Mouse (Mus musculus) midbrain, embryonic 11.5 days (tissue): Measurements from ENCODE around the gene Lcp1. TPM values are rescaled to one million over a fixed set of nuclear protein-coding genes. Genes with fewer than 3 reads are reported as not detected.

Source experiments
- ATAC-seq: fragments of 200-750 bp; cut with Nextera tagmentation; 2 replicates; pipeline ENCODE4 v1.8.0; 2017; ENCODE audit warnings: moderate TSS enrichment, moderate library complexity; ENCODE audit not compliant: low FRiP score
- DNase-seq: peaks from one replicate; pipeline ENCODE4 v3.0.0; 2015; ENCODE audit warnings: low spot score; ENCODE audit errors: missing footprints
- H3K27ac ChIP-seq: fragments of 300-500 bp; sonication (generic); 2 replicates; pipeline ENCODE4 v1.5.1; 2014; ENCODE audit warnings: low read depth, low read length
- H3K27me3 ChIP-seq: fragments of 300-500 bp; sonication (generic); 2 replicates; pipeline ENCODE4 v1.6.1; 2014; ENCODE audit warnings: mild to moderate bottlenecking, low read length, moderate library complexity, mixed read lengths; ENCODE audit not compliant: control insufficient read depth, insufficient read depth
- H3K36me3 ChIP-seq: fragments of 300-500 bp; sonication (generic); 2 replicates; pipeline ENCODE4 v1.6.1; 2014; ENCODE audit warnings: mild to moderate bottlenecking, low read length, moderate library complexity, mixed read lengths; ENCODE audit not compliant: control insufficient read depth, insufficient read depth
- H3K4me1 ChIP-seq: fragments of 300-500 bp; sonication (generic); 2 replicates; pipeline ENCODE4 v1.6.1; 2014; ENCODE audit warnings: low read length; ENCODE audit not compliant: control insufficient read depth, insufficient read depth
- H3K4me2 ChIP-seq: fragments of 300-500 bp; sonication (generic); 2 replicates; pipeline ENCODE4 v1.6.1; 2014; ENCODE audit warnings: mild to moderate bottlenecking, moderate library complexity
- H3K4me3 ChIP-seq: fragments of 300-500 bp; sonication (generic); 2 replicates; pipeline ENCODE4 v1.5.1; 2014; ENCODE audit warnings: low read depth, low read length
- H3K9ac ChIP-seq: fragments of 300-500 bp; sonication (generic); 2 replicates; pipeline ENCODE4 v1.6.1; 2014; ENCODE audit warnings: low read length
- H3K9me3 ChIP-seq: fragments of 300-500 bp; sonication (generic); 2 replicates; pipeline ENCODE4 v1.6.1; 2016; ENCODE audit warnings: low read length; ENCODE audit not compliant: control insufficient read depth
- WGBS: fragments of 180-500 bp; shearing (Covaris S2); extraction: QIAGEN DNeasy Blood & Tissue Kit; methylation state at CpG from one replicate; pipeline ENCODE4 v1.1.7; 2014; 5-methylcytosine and 5-hydroxymethylcytosine counted together
- polyA plus RNA-seq: library from polyadenylated mRNA; unstranded; fragments of >200 nt; fragmentation: Nextera tagmentation; extraction: Ambion mirVana; gene quantifications from 2 replicates; pipeline ENCODE4 v1.2.1, GENCODE M21; 2014

Lcp1 gene
- polyA plus RNA-seq, 1 experiment from 2014 or later = 30.9 TPM

DNA sequence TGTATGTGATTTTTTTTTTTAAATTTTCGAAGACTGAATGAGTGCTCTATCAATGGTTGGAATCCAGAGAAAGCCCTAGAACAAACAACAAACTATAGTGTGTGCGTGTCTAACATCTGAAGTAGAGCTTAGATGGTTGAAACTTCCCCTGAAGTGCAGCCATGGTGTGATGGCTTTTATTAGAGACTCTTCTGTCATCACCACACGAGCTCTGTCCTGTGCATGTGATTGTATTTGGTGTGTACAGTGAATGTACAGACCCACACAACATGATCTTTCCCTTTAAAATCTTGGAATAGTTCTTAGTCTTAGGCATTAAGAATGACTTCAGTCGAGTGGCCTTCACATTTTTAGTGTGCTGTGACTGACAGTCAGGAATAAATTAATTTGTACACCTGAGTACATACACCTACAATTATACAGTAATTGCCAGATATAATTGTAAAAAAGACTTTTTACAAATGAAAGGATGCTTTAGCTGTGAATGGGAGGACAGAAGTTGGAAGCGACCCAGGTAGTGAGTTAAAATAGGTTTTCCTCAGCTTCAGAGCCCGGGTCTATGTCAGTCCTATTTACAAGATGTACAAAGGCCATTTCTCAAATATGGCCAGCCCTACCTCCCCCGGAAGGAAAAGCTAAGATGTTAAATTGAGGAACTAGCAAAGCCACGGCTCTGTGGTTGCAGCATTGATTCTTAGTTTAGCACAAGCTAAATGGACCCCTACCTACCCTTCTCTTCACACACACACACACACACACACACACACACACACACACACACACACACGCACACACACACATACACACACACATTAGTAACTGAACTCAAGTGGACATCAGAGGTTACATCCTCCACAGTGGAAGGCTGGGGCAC, 50.4 kb downstream of the Lcp1 start:
- no peak overlapping the region for H3K27ac ChIP-seq
- no peak for DNase-seq

DNA sequence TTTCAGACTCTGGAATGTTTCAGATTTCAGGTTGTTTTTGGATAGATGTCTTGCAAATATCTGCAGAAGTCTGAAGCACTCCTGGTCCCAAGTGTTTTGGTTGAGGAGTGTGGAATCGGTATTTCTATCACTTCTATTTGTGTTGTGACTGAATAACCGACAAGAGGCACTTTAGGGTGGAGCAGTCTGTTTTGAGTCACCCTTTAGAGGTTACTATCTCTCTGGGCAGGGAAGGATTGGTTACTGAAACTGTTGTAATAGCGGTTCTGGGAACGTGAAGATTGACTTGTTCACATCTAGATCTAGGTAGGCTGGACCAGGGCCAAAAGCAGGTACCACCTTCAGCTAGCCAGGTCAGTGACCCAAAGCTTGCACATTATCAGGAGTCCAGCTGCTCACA, 51.5 kb downstream of the Lcp1 start:
- Histone ChIP-seq H3K4me2 (no peak overlapping the region), H3K27ac (no peak overlapping the region), H3K9ac (no peak overlapping the region), H3K36me3 (no peaks in the 10 kb centered on the region), H3K4me3 (no peak overlapping the region), H3K27me3 (no peaks in the 10 kb centered on the region), H3K9me3 (no peaks in the 10 kb centered on the region), H3K4me1 (no peaks in the 10 kb centered on the region)
- ATAC-seq (no peak), DNase-seq (no peak)
- 86% methylated on average over 4 of the region's 4 CpGs for WGBS

More for the DNA sequence above, 50.4 kb downstream of the Lcp1 start:
- Histone ChIP-seq H3K9me3 (no peaks in the 10 kb centered on the region), H3K4me3 (no peak overlapping the region), H3K9ac (no peak overlapping the region), H3K36me3 (no peaks in the 10 kb centered on the region), H3K4me1 (no peaks in the 10 kb centered on the region), H3K27me3 (no peaks in the 10 kb centered on the region), H3K4me2 (no peak overlapping the region)
- 87% methylated on average over 9 of the region's 9 CpGs for WGBS
- no peak for ATAC-seq

DNA sequence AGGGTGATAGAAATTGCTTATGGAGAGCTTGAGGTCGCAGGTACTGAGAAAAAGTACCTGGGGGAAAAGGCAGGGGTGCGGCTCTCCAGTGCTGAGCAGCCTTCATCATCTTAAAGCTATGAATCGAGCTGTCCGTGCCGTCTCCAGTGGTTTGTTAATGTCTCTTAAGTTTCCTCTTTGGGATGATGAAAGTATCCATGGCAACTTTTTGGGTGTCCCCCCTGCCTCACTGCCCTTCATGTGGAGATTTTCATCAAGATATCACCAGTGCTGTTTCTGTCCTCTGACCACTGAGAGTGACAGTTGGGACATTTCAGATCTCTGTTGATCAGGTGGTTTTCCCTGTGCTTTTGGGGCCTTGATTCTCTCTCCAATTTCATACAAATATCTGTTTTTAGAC, 51.9 kb downstream of the Lcp1 start:
- WGBS = 87% methylated on average over 5 of the region's 5 CpGs
- no peaks in the 10 kb centered on the region for H3K4me1 ChIP-seq

DNA sequence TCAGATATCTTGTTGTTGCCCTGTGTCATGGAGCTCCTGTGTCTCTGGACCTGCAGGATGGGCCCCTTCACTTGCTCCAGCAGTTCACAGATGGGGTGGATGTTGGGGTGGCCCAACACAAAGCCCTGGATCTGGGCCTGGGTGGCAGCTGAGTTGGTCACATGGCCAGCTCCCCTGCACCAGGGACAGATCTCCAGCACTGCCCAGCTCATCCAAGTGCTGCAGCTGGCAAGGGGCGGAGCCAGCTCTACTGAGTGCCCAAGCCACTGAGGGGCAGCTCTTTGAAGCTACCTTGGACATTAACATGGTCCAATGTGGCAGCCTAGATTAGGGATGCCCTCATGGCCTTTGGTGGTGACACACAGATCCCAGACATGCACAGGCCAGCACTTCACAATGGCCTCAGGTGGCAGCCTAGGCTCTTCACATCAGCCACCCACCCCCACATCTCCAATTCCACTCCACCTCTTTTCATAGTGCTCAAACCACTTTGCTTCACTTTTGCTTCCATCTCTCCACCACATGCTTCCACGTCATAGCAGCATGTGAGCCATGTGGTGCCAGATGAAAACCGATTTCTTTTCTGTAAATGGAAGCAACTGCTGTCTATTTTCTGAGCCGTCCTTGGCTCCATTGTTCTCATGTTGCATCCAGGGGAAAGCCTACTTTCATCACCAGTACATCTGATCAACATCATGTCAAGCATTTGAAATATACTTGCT, 53.3 kb downstream of the Lcp1 start:
- Histone ChIP-seq H3K9ac (no peak overlapping the region), H3K4me2 (no peak overlapping the region), H3K27ac (no peak overlapping the region), H3K36me3 (no peaks in the 10 kb centered on the region), H3K4me3 (no peak overlapping the region), H3K9me3 (no peaks in the 10 kb centered on the region), H3K4me1 (no peaks in the 10 kb centered on the region), H3K27me3 (no peaks in the 10 kb centered on the region)
- no peak for ATAC-seq
- DNase-seq = no peak
- 80% methylated on average over 4 of the region's 4 CpGs for WGBS

More for the DNA sequence above, 51.9 kb downstream of the Lcp1 start:
- DNase-seq (no peak), ATAC-seq (no peak)
- Histone ChIP-seq H3K4me3 (no peak overlapping the region), H3K9me3 (no peaks in the 10 kb centered on the region), H3K9ac (no peak overlapping the region), H3K27me3 (no peaks in the 10 kb centered on the region), H3K36me3 (no peaks in the 10 kb centered on the region), H3K27ac (no peak overlapping the region), H3K4me2 (no peak overlapping the region)

DNA sequence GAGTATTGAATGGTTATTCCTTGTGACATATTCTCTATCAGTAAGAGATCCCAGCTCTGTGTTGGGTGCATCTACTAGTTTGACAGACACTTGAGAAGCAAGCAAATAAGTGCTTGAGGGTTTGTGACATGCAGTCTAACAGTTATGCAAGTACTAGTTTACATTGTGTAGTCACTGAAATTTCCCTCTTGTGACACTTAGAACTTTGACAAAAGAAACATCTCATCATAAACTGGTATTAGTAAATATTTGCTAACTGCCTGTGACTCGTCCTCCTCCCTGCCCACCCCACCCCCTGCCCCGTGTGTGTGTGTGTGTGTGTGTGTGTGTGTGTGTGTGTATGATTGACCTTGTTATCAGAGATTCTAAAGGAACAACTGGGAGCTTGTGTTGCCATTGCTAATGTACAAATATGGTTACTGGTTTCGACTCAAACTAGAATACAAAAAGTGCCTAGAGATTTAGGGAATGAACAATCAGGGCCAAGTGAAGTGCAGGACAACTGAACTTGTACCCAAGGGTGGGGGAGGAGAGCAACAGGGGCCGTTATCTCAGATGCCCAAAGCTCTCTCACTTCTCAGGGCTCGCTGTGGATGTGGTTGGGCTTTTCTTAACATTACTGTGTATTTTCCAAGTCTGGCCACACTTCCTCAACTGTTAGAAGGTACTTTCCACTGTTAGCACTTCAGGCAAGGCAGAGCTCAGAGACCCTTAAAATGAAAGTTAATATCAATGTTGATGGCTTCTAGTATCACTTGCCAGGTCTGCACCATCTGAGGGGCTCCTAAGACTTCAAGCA, 55.1 kb downstream of the Lcp1 start:
- no peaks in the 10 kb centered on the region for H3K4me1 ChIP-seq
- no peak for ATAC-seq
- H3K27me3 ChIP-seq = no peaks in the 10 kb centered on the region
- no peaks in the 10 kb centered on the region for H3K36me3 ChIP-seq
- H3K9ac ChIP-seq = no peak overlapping the region
- DNase-seq = no peak
- H3K4me3 ChIP-seq = no peak overlapping the region
- no peak overlapping the region for H3K27ac ChIP-seq
- 69% methylated on average over 5 of the region's 5 CpGs for whole genome bisulfite sequencing
- no peaks in the 10 kb centered on the region for H3K9me3 ChIP-seq
- H3K4me2 ChIP-seq = no peak overlapping the region

DNA sequence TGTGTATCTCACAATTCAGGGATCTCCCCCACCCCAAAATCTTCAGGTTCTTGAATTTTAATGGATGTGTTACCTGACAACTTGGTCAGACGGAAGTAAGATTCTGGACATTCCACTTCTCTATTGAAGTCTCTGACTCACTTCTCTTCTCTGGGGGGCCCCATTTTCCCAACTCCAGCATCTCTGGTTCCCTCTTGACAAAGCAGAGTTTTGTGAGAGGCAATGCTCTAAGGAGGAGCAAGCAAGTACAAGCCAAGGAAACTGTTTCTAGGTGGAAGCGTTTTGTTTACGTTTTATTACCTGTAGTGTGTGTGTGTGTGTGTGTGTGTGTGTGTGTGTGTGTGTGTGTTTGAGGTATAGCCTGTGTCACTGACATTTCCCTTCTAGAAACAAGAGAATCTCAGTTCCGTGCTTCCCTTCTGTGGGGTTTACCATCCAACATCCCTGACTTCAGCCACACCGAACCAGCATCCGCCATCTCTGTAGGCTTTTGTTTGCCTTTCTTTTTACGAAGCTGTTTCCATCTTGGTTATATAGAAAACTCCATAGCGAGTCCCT, 56.0 kb downstream of the Lcp1 start:
- no peak for ATAC-seq
- H3K4me2 ChIP-seq = no peak overlapping the region
- no peaks in the 10 kb centered on the region for H3K4me1 ChIP-seq
- H3K9ac ChIP-seq = no peak overlapping the region
- no peaks in the 10 kb centered on the region for H3K27me3 ChIP-seq
- H3K27ac ChIP-seq = no peak overlapping the region
- 90% methylated on average over 8 of the region's 8 CpGs for WGBS
- no peak overlapping the region for H3K4me3 ChIP-seq
- DNase-seq = no peak
- H3K9me3 ChIP-seq = no peaks in the 10 kb centered on the region
- no peaks in the 10 kb centered on the region for H3K36me3 ChIP-seq

DNA sequence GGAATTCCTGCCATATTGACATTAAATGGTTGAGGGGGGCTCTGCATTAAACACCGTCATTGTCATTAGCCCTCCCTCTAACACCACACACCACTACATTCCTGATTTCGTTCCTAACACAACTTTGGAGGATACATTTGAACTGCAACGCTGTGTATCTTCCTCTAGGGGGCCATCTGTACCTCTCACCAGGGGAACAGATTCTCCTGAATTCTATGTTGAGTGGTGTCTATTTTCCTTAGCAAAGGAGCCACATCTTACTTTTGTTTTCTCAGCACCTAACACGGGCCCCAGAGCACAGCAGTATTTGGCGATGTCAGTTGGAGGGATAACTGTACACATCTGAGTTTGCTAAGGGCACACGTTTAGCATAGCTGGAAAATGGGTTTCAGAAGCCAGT, 57.6 kb downstream of the Lcp1 start:
- H3K9me3 ChIP-seq = no peaks in the 10 kb centered on the region
- no peak overlapping the region for H3K4me2 ChIP-seq
- no peaks in the 10 kb centered on the region for H3K36me3 ChIP-seq
- DNase-seq = no peak
- H3K9ac ChIP-seq = no peak overlapping the region
- 71% methylated on average over 6 of the region's 6 CpGs for WGBS
- no peaks in the 10 kb centered on the region for H3K27me3 ChIP-seq
- no peak for ATAC-seq
- no peaks in the 10 kb centered on the region for H3K4me1 ChIP-seq
- no peak overlapping the region for H3K27ac ChIP-seq
- H3K4me3 ChIP-seq = no peak overlapping the region

DNA sequence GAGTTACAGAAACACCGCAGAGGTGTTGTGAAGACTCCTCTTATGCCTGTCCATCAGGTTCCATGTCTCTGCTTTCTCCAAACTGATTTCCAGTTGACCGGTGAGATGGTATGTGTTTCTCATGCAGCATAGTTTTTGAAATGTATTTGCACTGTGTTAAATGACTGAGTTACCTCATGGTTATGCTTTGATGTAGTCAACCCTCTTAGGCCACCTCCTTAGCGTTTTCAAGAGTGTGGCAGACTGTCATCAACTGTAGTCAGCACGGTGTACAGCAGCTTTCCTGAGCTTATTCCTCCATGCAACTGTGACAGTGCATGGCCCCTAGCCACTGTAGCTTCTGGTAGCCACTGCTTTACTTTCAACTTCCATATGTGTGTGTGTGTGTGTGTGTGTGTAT, 58.1 kb downstream of the Lcp1 start:
- H3K27ac ChIP-seq = no peak overlapping the region
- 87% methylated on average over 4 of the region's 4 CpGs for WGBS
- no peak for ATAC-seq

More for the DNA sequence above, 58.1 kb downstream of the Lcp1 start:
- no peaks in the 10 kb centered on the region for H3K9me3 ChIP-seq
- H3K4me2 ChIP-seq = no peak overlapping the region
- H3K36me3 ChIP-seq = no peaks in the 10 kb centered on the region
- no peak for DNase-seq
- no peak overlapping the region for H3K9ac ChIP-seq
- H3K27me3 ChIP-seq = no peaks in the 10 kb centered on the region
- H3K4me1 ChIP-seq = no peaks in the 10 kb centered on the region
- H3K4me3 ChIP-seq = no peak overlapping the region
